Mouse (Mus musculus) thymus, adult 18-20 months (tissue): ENCODE data around the gene Gm13088.
"Not testable (repeated sequence)": the region's sequence is repeated elsewhere in the genome, so short reads cannot be mapped to it uniquely, and the experiment has no call there.

Experiments used
- DNase-seq, 2 experiments: peaks; one replicate each; pipeline ENCODE4 v3.0.0; 2022; ENCODE audit warnings: mixed read lengths in 2 of 2

The Gm13088 gene

DNA sequence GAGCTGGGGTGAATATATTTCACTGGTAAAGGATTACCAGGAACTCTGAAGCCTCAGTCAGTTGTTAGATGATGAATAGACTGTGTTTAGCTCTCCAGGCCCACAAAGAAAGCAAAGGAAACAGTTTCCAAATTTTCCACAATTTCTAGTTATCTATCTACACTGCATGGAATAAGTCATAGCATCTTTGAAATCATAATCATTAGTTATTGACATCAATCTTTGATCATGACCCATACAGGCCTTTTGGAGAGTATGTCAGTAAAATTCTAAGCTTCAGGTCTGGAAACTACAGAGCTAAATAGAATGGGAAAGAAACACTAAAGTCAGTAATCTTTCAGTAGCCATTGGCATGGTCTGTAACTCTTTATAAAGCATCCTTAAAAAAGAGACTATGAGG lies at the start of gene Gm13088:
Gene Gm13088, minus strand, starts transcription at position 101 of the 400 bp plus-strand sequence.
- DNase-seq: not testable (repeated sequence)

DNA sequence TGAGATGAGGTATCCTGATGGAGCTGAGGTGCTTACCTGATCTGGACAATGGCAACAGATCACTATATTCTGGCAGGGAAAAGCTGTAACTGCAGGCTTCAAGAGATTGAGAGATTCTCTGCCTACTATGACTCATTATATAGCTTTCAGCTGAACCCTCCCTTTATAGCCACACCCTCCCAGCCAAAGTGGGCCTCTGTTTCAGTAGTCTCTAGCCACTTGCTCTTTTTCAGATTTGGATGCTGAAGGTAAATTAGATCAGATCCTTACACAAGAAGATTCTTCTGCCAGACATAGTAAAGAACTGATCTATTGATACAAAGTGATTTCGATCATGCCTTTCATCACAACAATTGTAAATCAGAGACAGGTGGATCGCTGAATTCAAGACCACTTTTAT lies 45.6 kb upstream of the Gm13088 start, which contains the start of gene Gm13089:
Gene Gm13089, minus strand, starts transcription at position 101 of the 400 bp plus-strand sequence.
- DNase-seq: no peak

DNA sequence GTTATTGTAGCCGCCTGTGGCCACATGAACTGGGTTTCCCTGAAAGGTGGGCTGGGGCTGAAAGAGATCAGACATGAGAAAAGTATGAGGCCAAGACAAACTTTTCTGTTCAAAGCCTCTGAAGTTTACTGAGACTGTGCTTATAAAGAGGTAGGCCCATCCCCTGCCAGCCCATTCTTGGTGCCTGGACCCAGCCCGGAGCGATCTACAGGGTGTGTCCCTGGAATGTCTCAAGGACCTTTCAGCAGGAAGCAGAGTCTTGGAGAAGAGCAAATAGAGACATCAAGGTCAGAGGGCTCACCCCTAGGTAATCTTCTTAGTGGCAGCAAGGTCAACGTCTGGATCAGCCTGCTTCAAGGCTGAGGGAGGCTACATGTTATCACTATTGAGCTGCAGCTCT lies 38.9 kb downstream of the Gm13088 start:
- DNase-seq: not testable (repeated sequence)

DNA sequence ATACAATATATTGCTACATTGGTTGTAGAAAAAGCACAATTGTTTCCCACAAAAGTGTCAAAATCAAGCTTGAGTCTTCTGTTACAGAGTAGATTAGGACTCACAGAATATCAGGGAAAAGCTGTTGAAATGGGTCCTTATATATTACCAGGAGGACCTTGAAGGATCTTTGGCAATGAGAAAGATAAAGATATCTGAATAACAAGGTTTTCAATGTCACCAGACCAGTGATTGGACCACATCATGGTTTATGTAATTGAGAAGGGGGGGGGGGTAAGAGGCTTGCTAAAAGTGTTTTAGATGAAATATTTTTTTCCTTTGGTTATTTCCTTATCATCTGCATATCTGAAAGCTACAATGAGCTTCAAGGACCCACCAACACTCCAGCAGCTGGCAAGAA lies 42.3 kb downstream of the Gm13088 start, which contains the start of gene Gm13083:
Gene Gm13083, plus strand, starts transcription at position 301 of the 400 bp plus-strand sequence.
- DNase-seq: not testable (repeated sequence)

DNA sequence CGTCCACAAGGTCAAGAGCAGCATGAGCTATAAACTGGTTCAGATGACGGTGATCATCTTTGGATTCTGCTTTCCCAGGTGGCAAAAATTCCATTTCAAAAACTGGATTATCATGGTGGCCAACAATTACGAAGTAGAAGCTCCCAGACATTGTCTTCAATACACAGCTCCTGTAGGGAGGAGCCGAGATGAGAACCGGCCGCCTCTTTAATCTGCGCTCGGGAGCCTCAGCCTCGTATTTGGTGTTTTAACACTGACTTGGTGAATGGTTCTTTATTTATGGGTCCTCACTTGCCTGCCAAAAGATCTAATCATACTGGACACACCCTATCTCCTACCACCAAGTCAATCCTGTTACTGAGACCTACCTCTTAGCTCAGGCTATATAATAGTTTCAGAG lies 45.1 kb downstream of the Gm13088 start:
- DNase-seq: not testable (repeated sequence)
